Mouse (Mus musculus) frontal cortex, adult 2 months (tissue): ENCODE measurements around the gene Catsperd. TPM values are rescaled to one million over a fixed set of nuclear protein-coding genes. Genes with fewer than 3 reads are reported as not detected.

ENCODE experiments used
- DNase-seq, 2 experiments: peaks; one replicate each; pipeline ENCODE4 v3.0.0; 2022; ENCODE audit warnings: low spot score in 1 of 2; ENCODE audit errors: extremely low spot score in 1 of 2
- polyA plus RNA-seq: library from polyadenylated mRNA; depleted of rRNA; stranded (reverse); fragments of >200 nt; gene quantifications from 2 replicates; pipeline ENCODE4 v1.2.3, GENCODE M21; 2012; rRNA removed

Catsperd gene
- polyA plus RNA-seq, 1 experiment: 2.4 TPM

DNA sequence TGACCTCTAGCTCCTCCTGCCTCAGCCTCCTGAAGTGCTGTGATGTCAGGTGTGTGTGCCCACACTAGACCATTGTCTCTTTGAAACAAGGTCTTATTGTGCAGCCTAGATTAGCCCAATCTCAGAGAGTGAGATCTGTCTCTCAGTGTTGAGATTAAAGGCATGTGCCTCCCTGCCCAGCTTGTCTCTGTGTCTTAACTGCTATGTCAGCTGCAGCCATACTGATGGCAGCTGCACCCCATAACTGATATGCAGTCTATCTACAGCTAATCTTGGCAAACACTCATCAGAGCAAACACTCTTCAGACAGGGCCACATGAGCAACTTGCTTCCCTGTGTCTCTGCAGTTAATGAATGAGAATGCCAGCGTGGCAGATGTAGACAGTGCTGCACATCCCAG lies 78.6 kb downstream of the Catsperd start:
- no peak for DNase-seq

GRCm38 (mm10) chr17:56708692-56709091 lies 80.7 kb downstream of the Catsperd start:
- DNase-seq: no peak

GRCm38 (mm10) chr17:56709708-56710107 lies 81.8 kb downstream of the Catsperd start:
- no peak for DNase-seq

Other genes with a start within 250 kb of the Catsperd start
- 622 and 690 TPM in 2 replicates for gene Ptprs, start 151.7 kb upstream of the Catsperd start, polyA plus RNA-seq
- gene Znrf4, start 115.7 kb upstream of the Catsperd start, polyA plus RNA-seq: not detected in 2 replicates
- 3.1 and 3.7 TPM in 2 replicates for gene Gm20219, start 73.8 kb upstream of the Catsperd start, polyA plus RNA-seq
- 160 and 162 TPM in 2 replicates for gene Safb2, start 43.6 kb upstream of the Catsperd start, polyA plus RNA-seq
- 140 and 144 TPM in 2 replicates for gene Safb, start 43.3 kb upstream of the Catsperd start, polyA plus RNA-seq
- 162 and 185 TPM in 2 replicates for gene 2410015M20Rik, start 18.4 kb upstream of the Catsperd start, polyA plus RNA-seq
- gene Rpl36, start 14.7 kb upstream of the Catsperd start, polyA plus RNA-seq: 1,013 and 1,153 TPM in 2 replicates
- gene Lonp1, start 1.3 kb upstream of the Catsperd start, polyA plus RNA-seq: 72.2 and 86.2 TPM in 2 replicates
- gene Ranbp3, start 45.2 kb downstream of the Catsperd start, polyA plus RNA-seq: 103 and 110 TPM in 2 replicates
- 336 and 372 TPM in 2 replicates for gene Ndufa11, start 89.6 kb downstream of the Catsperd start, polyA plus RNA-seq
- 18.7 and 22.4 TPM in 2 replicates for gene Vmac, start 89.9 kb downstream of the Catsperd start, polyA plus RNA-seq
- gene Nrtn, start 129.4 kb downstream of the Catsperd start, polyA plus RNA-seq: 5.9 and 7.4 TPM in 2 replicates
- gene Dus3l, start 136.6 kb downstream of the Catsperd start, polyA plus RNA-seq: 145 and 149 TPM in 2 replicates
- 3.5 and 4.2 TPM in 2 replicates for gene Prr22, start 142.1 kb downstream of the Catsperd start, polyA plus RNA-seq
- gene Rfx2, start 202.9 kb downstream of the Catsperd start, polyA plus RNA-seq: 3.6 and 4.0 TPM in 2 replicates
- gene Acsbg2, start 246.3 kb downstream of the Catsperd start, polyA plus RNA-seq: 0.04 TPM in 1 of 2 replicates, not detected in the other
- gene 1700061G19Rik, start 247.3 kb downstream of the Catsperd start, polyA plus RNA-seq: 0.12 and 0.15 TPM in 2 replicates